Mouse (Mus musculus): Measurements from ENCODE around the gene Gm7257. TPM values are rescaled to one million over a fixed set of nuclear protein-coding genes. Genes with fewer than 3 reads are reported as not detected.

Gene Gm7257
- not detected in 2 replicates for polyA plus RNA-seq (2015; fragmentation: Nextera tagmentation; extraction: Ambion mirVana)

- H3K27ac ChIP-seq (ENCODE audit: low read length): no peak within 1 kb of the TSS
- no peaks in the 10 kb centered on the region for H3K27me3 ChIP-seq (replicated peaks; ENCODE audit: control insufficient read depth, insufficient read depth, low read length)
- no peak for ATAC-seq
- H3K36me3 ChIP-seq (ENCODE audit: control insufficient read depth, insufficient read depth, low read length): no peaks in the 10 kb centered on the region
- 81% methylated on average over 4 of the region's 4 CpGs for WGBS
- H3K4me3 ChIP-seq (ENCODE audit: low read length): no peak within 1 kb of the TSS
- no peaks in the 10 kb centered on the region for H3K4me1 ChIP-seq (ENCODE audit: control insufficient read depth, insufficient read depth, low read length)
- H3K9ac ChIP-seq (ENCODE audit: low read depth, low read length): no peak within 1 kb of the TSS
- H3K4me2 ChIP-seq (ENCODE audit: low read depth, low read length): no peak within 1 kb of the TSS
- no peaks in the 10 kb centered on the region for H3K9me3 ChIP-seq (ENCODE audit: control insufficient read depth, low read length)
Measured at GRCm38 (mm10) chr9:36431584-36431983, at the start of gene Gm7257. Gm7257 (plus strand) TSS chr9:36431884.

- Histone ChIP-seq H3K9ac (ENCODE audit: low read depth, low read length) (no peak overlapping the region), H3K4me3 (ENCODE audit: low read length) (no peak overlapping the region), H3K4me2 (ENCODE audit: low read depth, low read length) (no peak overlapping the region), H3K9me3 (ENCODE audit: control insufficient read depth, low read length) (no peaks in the 10 kb centered on the region), H3K4me1 (ENCODE audit: control insufficient read depth, insufficient read depth, low read length) (no peaks in the 10 kb centered on the region), H3K27me3 (replicated peaks; ENCODE audit: control insufficient read depth, insufficient read depth, low read length) (no peaks in the 10 kb centered on the region), H3K36me3 (ENCODE audit: control insufficient read depth, insufficient read depth, low read length) (no peaks in the 10 kb centered on the region), H3K27ac (ENCODE audit: low read length) (no peak overlapping the region)
- ATAC-seq: no peak
- 49% methylated on average over 2 of the region's 2 CpGs for WGBS
Measured at GRCm38 (mm10) chr9:36402991-36403390, 28.7 kb upstream of the Gm7257 start.

GRCm38 (mm10) chr9:36435051-36435764 lies 3.5 kb downstream of the Gm7257 start:
- no peaks in the 10 kb centered on the region for H3K36me3 ChIP-seq (ENCODE audit: control insufficient read depth, insufficient read depth, low read length)
- no peak for ATAC-seq
- no peaks in the 10 kb centered on the region for H3K4me1 ChIP-seq (ENCODE audit: control insufficient read depth, insufficient read depth, low read length)
- H3K27me3 ChIP-seq (replicated peaks; ENCODE audit: control insufficient read depth, insufficient read depth, low read length): no peaks in the 10 kb centered on the region
- H3K4me2 ChIP-seq (ENCODE audit: low read depth, low read length): no peak overlapping the region
- no peak overlapping the region for H3K27ac ChIP-seq (ENCODE audit: low read length)
- no peaks in the 10 kb centered on the region for H3K9me3 ChIP-seq (ENCODE audit: control insufficient read depth, low read length)
- H3K9ac ChIP-seq (ENCODE audit: low read depth, low read length): no peak overlapping the region
- no peak overlapping the region for H3K4me3 ChIP-seq (ENCODE audit: low read length)
- 51% methylated on average over 2 of the region's 2 CpGs for WGBS

- H3K4me1 ChIP-seq (ENCODE audit: control insufficient read depth, insufficient read depth, low read length): no peaks in the 10 kb centered on the region
- no peak for ATAC-seq
- H3K4me3 ChIP-seq (ENCODE audit: low read length): no peak within 1 kb of the TSS
- WGBS: 62% methylated on average over 3 of the region's 3 CpGs
- no peaks in the 10 kb centered on the region for H3K36me3 ChIP-seq (ENCODE audit: control insufficient read depth, insufficient read depth, low read length)
- no peak within 1 kb of the TSS for H3K4me2 ChIP-seq (ENCODE audit: low read depth, low read length)
- H3K9me3 ChIP-seq (ENCODE audit: control insufficient read depth, low read length): no peaks in the 10 kb centered on the region
- H3K27ac ChIP-seq (ENCODE audit: low read length): no peak within 1 kb of the TSS
- H3K27me3 ChIP-seq (replicated peaks; ENCODE audit: control insufficient read depth, insufficient read depth, low read length): no peaks in the 10 kb centered on the region
- H3K9ac ChIP-seq (ENCODE audit: low read depth, low read length): no peak within 1 kb of the TSS
Measured at GRCm38 (mm10) chr9:36475338-36475737, 43.7 kb downstream of the Gm7257 start, which contains the start of gene Gm9513. Gm9513 (plus strand) TSS chr9:36475638.

Other genes with a start within 250 kb of the Gm7257 start
- gene Gm9513, start 43.8 kb downstream of the Gm7257 start, polyA plus RNA-seq (2015; fragmentation: Nextera tagmentation; extraction: Ambion mirVana): not detected in 2 replicates
- not detected in 2 replicates for gene Gm5615, start 110.1 kb downstream of the Gm7257 start, polyA plus RNA-seq (2015; fragmentation: Nextera tagmentation; extraction: Ambion mirVana)
- not detected in 2 replicates for gene Gm17689, start 150.8 kb downstream of the Gm7257 start, polyA plus RNA-seq (2015; fragmentation: Nextera tagmentation; extraction: Ambion mirVana)
- gene A630095E13Rik, start 211.5 kb downstream of the Gm7257 start, polyA plus RNA-seq (2015; fragmentation: Nextera tagmentation; extraction: Ambion mirVana): not detected in 2 replicates

Data from intestine, embryonic 16.5 days (tissue).